Mouse (Mus musculus) hindlimb bud, embryonic 11.5 days (tissue): ENCODE data around the gene Rgsl1.
"Not testable (repeated sequence)": the region's sequence is repeated elsewhere in the genome, so short reads cannot be mapped to it uniquely, and the experiment has no call there.

ENCODE experiments used
- DNase-seq: peaks from one replicate; pipeline ENCODE4 v3.0.0-alpha.2; 2012; ENCODE audit warnings: low read depth, low spot score; ENCODE audit errors: extremely low spot score

The Rgsl1 gene

GRCm38 (mm10) chr1:153844042-153844441 lies at the start of gene Rgsl1:
TSS of gene Rgsl1 (minus strand) at chr1:153844142.
- DNase-seq, result no peak

- DNase-seq, result no peak
Measured at GRCm38 (mm10) chr1:153891442-153891841, 47.5 kb upstream of the Rgsl1 start, which contains the start of gene Teddm1a. TSS of gene Teddm1a (plus strand) at chr1:153891742.

DNA sequence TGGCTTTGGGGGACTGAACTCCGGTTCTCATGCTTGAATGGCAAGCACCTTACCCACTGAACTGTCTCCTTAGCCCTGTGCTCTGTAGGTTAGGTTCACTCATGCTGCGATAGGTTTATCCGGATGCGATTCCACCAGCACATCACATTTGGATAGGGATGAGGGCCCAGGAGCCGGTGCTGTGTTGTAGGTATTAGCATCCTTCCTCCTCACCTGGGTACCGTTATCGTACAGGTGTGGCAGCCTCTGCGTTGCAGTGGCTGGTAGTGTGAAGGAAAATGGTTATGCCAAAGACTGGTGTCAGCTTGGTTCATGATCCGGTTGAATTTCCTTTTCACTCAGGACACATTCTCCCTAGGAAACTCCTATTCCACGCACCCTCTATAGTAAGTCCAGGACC lies 46.2 kb upstream of the Rgsl1 start:
- DNase-seq, result no peak

DNA sequence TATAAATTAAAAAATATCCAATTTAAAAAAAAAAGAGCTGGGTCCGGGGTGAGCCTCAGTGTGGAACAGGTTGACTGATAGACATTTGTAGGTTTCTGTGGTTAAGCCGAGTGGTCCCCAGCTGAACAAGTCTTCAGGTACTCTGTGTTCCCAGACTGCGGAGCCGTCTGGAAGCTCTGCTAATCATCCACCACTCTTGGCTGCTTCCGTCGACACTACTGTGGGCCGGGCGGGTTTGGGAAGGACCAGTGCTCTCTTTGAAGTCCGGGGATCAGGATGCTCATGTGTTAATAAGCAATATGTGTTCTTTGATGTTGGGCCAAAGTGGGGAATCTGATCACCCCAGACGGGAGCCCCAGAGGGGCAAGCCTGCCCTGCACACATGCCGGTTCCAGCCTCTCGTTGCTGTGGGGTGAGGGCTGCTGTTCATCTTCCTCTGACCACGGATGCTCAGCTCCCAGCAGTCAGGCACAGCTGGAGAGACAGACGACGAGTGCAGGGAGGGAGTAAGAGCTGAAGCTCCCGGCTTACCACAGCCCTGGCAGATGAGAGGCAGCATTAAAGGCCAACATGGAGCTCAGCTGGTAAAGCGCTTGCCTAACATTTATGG lies 42.2 kb upstream of the Rgsl1 start:
- no peak for DNase-seq

DNA sequence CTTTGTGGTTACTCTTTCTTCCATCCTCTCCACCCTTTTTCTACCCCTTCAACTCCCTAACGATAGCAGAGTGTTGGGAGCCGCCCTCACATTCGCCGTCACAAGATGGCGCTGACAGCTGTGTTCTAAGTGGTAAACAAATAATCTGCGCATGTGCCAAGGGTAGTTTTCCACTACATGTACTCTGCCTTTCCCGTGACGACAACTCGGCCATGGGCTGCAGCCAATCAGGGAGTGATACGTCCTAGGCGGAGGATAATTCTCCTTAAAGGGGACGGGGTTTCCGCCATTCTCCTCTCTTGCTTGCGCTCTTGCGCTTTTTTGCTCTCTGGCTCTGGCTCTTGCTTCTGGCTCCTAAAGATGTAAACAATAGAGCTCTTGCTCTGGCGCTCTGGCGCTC lies 36.4 kb upstream of the Rgsl1 start:
- not testable (repeated sequence) for DNase-seq

DNA sequence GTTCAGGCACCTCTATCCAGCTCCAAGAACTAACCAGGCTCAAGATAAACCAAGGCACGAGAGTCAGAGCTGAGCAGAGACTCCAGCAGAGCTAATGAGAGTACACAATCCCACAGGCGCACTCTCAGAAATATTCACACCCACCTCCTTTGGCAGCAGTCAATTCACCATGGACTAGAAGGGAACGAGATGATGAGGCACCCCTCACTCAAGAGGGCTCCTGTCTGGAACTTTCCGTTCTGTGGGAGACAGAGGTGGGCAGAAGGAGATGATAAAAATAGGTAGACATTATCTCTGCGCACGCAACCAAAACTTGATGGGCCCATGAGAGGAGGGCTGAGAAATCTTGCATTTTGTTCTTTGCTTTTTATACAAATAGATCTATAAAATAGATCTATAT lies 30.1 kb upstream of the Rgsl1 start, which contains the start of gene Teddm1b:
Gene Teddm1b, plus strand, starts transcription at position 301 of the 400 bp plus-strand sequence.
- DNase-seq, result no peak

- no peak for DNase-seq
Measured at GRCm38 (mm10) chr1:153855946-153856345, 12.0 kb upstream of the Rgsl1 start.

- not testable (repeated sequence) for DNase-seq
Measured at GRCm38 (mm10) chr1:153852696-153853095, 8.8 kb upstream of the Rgsl1 start.

- DNase-seq, result peak; percentile 12
Measured at GRCm38 (mm10) chr1:153846867-153847266, 2.9 kb upstream of the Rgsl1 start.

DNA sequence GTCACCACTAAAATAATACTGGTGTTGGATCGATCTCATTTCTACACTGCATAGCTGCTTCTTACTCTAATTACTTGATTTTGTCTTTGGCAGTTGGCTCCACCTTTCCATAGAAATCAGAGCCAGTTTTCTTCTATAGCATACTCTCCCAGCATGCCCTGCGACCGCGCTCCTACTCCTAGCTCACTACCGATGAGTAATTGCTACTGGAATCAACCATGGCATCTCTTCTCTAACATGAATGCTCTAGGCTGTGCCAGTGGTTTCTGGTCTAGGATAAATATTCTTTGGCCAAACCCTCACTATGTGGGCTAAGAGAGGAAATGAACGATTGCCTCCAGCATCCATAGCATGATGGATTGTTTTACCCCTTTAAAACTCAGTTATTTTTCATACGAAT lies 2.5 kb upstream of the Rgsl1 start:
- DNase-seq, result no peak

- no peak for DNase-seq
Measured at GRCm38 (mm10) chr1:153842121-153842740, 1.7 kb downstream of the Rgsl1 start.

DNA sequence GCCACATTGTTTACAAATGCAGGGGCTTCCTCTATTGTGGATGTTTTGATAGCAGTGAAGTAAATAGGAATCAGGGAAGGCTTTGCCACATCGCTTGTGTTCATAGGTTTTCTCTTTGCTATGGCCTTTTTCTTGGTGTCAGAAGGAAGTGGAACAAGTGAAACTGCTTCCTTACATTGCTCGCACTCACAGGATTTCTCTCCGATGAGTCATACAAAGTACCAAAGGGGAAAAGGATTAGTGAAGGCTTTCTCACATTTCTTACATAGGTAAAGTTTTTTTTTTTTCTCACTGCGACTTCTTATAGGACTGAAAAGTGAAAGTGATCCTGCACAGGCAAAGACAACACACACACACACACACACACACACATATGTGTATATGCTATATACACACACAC lies 7.9 kb downstream of the Rgsl1 start:
- no peak for DNase-seq

DNA sequence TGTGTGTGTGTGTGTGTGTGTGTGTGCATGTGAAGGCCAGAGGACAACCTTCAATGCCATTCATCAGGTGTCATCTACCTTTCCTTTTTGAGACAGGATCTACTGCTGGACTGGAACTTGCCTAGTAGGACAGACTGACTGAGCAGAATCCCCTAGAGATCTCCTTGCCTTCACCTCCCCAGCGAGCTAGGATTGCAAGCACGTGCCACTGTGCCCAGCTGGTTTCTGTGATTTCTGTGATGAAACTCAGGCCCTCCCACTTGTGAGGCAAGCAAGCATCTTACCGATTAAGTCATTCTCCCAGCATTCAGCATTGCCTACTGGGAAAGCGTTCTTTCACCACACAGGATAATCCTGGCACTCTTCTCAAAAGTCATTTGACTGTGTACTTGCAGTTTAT lies 13.2 kb downstream of the Rgsl1 start:
- no peak for DNase-seq

GRCm38 (mm10) chr1:153820216-153820615 lies 23.7 kb downstream of the Rgsl1 start:
- DNase-seq, result no peak

GRCm38 (mm10) chr1:153814278-153814677 lies 29.7 kb downstream of the Rgsl1 start:
- DNase-seq, result no peak

DNA sequence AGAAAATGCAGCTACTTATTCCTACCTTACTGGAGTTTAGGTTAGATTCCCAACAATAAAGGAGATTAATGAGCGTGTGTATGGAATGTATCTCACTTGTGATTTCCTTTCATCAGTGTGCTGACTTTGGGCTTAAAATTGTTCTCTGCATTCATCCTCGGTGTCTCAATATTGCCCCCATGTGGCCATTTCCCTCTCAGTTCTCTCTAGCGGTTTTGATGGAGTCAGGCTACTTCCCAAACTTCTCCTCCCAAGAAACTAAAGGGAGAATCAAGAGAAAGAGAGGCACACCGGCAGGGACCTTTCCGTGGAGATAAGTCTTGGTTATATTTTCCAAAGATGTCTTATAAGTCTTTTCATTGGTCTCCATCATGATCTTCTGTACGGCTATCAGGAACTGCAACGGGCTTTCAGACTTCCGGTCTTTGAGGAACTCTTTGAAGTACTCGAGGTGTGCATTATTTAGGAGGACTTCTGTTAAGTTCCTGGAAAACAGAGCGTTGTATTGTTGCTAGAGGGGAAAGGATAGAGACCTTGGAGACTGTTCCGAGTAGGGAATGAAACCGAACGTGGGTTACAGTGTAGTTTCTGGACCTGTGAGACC lies 36.5 kb downstream of the Rgsl1 start:
- peak; percentile 28 for DNase-seq

DNA sequence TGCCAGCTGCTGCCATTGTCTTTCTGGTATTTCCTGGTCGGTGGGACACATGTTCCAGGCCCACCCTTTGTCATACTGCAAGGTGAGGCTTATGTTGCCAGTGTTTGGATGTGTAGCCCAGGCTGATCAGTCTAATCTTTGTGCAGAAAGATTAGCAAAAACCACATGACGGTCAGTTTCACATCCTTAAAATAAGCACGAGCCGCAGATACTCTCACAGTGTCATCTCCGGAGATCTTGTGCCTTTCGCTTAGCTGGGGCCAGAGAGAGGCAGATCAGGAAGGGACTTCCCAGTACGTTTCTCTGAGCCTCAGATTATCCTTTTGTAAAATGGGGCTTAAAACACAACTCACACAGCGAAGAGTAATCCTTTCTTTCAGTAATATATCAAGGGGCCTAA lies 40.4 kb downstream of the Rgsl1 start:
- no peak for DNase-seq

DNA sequence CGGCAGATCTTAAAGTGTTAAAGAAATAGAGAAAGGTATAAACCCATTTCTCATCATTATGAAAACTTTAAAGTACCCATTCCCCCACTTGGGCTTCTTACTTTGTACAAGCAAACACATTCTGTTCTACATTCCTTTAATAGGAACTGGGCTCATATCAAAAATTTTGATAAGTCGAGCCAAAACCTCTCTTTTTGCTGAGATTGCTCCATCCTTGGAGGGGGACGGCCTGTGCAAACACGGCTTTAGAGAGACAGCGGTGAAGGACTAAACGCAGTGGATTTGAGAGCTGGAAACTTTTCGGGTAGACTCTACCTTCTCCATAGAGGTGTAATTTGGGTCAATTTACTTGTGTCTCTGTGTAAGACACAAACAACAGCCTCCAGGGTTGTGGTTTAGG lies 41.3 kb downstream of the Rgsl1 start:
- DNase-seq, result no peak

- no peak for DNase-seq
Measured at GRCm38 (mm10) chr1:153794241-153794640, 49.7 kb downstream of the Rgsl1 start.

DNA sequence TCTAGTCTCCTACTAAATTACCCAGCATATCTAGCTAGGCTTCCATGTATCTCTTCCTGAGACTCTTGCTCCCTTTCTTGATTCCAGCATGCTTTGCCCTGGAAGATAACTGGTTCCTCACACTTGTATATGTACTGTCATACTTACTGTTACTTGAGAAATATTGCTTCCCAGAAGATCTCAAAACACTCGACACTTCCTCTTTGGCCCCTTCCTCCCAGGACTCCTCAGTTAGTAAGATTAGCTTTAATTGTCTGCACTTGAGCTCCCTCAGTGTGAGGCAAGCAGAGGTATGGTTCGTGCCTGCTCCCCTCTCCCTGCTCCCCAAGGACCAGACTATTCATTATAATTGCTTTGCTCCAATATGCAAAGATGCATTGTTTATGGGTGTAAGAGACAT lies 53.2 kb downstream of the Rgsl1 start:
- no peak for DNase-seq

GRCm38 (mm10) chr1:153785608-153786007 lies 58.3 kb downstream of the Rgsl1 start:
- DNase-seq, result no peak

GRCm38 (mm10) chr1:153783339-153783738 lies 60.6 kb downstream of the Rgsl1 start:
- DNase-seq, result no peak
